Mouse (Mus musculus) bone marrow, adult 2 months (tissue): ENCODE data around the gene Fkbp6.

Experiments used
- CTCF ChIP-seq: fragments of 200-500 bp; IDR thresholded peaks from 2 replicates; pipeline ENCODE4 v1.5.1; 2011; ENCODE audit warnings: low read length, control low read depth; ENCODE audit not compliant: control insufficient read depth, insufficient read depth
- POLR2A ChIP-seq: fragments of 200-500 bp; IDR thresholded peaks from 2 replicates; pipeline ENCODE4 v1.6.1; 2011; ENCODE audit warnings: low read depth, mild to moderate bottlenecking, control low read depth, low read length, borderline replicate concordance; ENCODE audit not compliant: control insufficient read depth

- TF ChIP-seq CTCF (no peak), POLR2A (no peak)
These were observed 73.2 kb downstream of the Fkbp6 start for GRCm38 (mm10) chr5:135276597-135276996.
